Mouse (Mus musculus): ENCODE results near the gene Fgf18. TPM values are rescaled to one million over a fixed set of nuclear protein-coding genes. Genes with fewer than 3 reads are reported as not detected.

The Fgf18 gene
- polyA plus RNA-seq, 1 experiment from 2014 or later, result 3.8 TPM

DNA sequence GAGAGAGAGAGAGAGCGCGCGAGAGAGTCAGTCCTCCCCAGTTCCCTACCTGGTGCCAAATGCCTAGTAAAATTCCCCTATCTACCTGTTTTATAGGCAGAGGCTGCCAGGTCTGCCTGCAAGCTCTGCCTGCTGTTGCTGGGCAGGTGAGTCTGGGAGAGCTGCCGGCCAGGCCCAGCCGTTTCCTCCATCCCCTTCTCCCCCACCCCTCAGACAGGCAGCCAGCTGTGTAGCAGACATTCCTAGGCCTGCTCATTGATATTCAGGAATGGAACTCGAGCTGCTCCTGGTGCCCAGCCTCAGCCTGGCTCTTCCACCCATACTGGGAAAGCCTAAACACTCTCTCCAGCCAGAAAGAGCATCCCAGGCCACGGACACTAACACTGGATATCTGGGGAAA, 69.2 kb downstream of the Fgf18 start:
- Histone ChIP-seq H3K4me3 (no peak overlapping the region), H3K27ac (no peak overlapping the region), H3K4me1 (no peaks in the 10 kb centered on the region), H3K27me3 (replicated peaks) (no peaks in the 10 kb centered on the region), H3K9me3 (no peaks in the 10 kb centered on the region), H3K9ac (no peak overlapping the region), H3K36me3 (replicated peaks) (no peaks in the 10 kb centered on the region), H3K4me2 (no peak overlapping the region)
- whole genome bisulfite sequencing, result 37% methylated on average over 7 of the region's 7 CpGs
- ATAC-seq (replicated peaks), result peak; percentile 42; the same call in 1 of the 2 replicates

DNA sequence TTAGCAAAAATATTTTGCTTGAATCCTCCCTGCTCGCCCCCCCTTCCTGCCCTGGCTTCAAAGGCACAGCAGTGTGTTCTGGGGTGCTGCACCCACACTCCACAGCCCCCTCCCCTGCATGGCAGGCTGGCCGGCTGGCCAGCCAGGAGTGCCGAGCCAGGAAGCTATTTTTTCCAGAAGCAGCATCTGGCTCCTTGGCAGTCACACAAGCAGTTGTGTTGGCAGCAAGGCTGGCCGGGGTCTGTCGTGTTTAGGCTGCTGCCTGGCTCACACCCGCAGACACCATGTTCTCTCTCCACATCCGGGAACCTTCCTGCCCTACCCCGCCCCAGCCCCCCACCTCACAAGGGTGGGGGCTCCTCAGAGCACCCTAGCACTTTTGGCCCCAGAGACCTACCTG, 71.9 kb downstream of the Fgf18 start:
- no peak for ATAC-seq (replicated peaks)
- no peak overlapping the region for H3K27ac ChIP-seq
- H3K9me3 ChIP-seq, result no peaks in the 10 kb centered on the region
- H3K36me3 ChIP-seq (replicated peaks), result no peaks in the 10 kb centered on the region
- H3K4me2 ChIP-seq, result no peak overlapping the region
- 58% methylated on average over 8 of the region's 8 CpGs for WGBS
- H3K27me3 ChIP-seq (replicated peaks), result no peaks in the 10 kb centered on the region
- no peak overlapping the region for H3K9ac ChIP-seq
- H3K4me1 ChIP-seq, result no peaks in the 10 kb centered on the region
- H3K4me3 ChIP-seq, result no peak overlapping the region

DNA sequence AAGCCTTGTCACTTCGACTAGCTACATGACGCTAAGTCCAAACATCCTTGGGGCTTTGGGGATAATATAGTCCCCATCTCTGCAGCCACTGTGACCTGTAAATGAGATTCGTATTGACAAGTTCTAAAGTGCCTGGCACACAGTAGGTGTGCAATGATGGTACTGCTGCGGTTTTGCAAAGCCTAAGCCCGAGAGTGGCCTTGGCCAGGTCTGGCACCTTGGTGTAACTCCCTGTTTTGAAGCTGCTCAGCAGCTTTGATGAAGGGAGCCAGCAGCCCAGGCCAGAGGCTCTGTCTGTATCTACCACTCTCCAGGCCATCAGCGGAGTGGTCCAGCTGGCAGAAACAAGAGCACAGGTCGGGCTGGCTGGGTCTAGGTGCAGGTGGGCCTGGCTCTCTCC, 72.7 kb downstream of the Fgf18 start:
- 84% methylated on average over 7 of the region's 7 CpGs for WGBS
- ATAC-seq (replicated peaks), result no peak
- no peak overlapping the region for H3K4me2 ChIP-seq

DNA sequence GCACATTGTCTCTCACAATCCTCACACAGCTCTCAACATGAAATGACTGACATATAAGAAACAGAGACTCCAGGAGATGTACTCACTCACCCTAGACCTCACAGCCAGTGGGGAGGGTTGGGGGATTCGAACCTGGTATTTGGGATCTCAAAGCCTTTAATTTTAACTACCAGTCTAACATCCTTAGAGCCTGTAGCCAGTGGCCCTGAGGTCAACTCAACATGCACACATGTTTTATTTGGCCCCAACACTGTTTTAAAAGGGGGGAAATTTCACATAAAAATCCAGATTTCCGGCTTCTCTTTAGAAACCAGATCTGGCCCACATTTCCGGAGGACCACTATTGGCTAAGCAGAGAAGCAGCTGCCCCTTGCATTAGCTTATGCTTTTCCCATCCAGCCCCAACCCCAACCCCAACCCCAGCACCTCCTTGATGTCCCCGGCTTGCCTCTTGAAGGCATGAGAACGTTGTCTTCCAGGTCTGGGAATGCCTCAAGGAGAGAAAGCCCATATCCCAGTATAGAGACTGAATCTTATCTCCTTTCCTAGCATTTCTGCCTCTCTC, 75.8 kb downstream of the Fgf18 start:
- no peak overlapping the region for H3K9ac ChIP-seq
- H3K9me3 ChIP-seq, result no peaks in the 10 kb centered on the region
- H3K27ac ChIP-seq, result no peak overlapping the region
- H3K36me3 ChIP-seq (replicated peaks), result no peaks in the 10 kb centered on the region
- WGBS, result 87% methylated on average over 5 of the region's 5 CpGs
- ATAC-seq (replicated peaks), result no peak
- no peak overlapping the region for H3K4me2 ChIP-seq
- H3K4me3 ChIP-seq, result no peak overlapping the region
- H3K27me3 ChIP-seq (replicated peaks), result no peaks in the 10 kb centered on the region
- no peaks in the 10 kb centered on the region for H3K4me1 ChIP-seq

More for the DNA sequence above, 72.7 kb downstream of the Fgf18 start:
- Histone ChIP-seq H3K27me3 (replicated peaks) (no peaks in the 10 kb centered on the region), H3K9ac (no peak overlapping the region), H3K4me3 (no peak overlapping the region), H3K9me3 (no peaks in the 10 kb centered on the region), H3K36me3 (replicated peaks) (no peaks in the 10 kb centered on the region), H3K27ac (no peak overlapping the region), H3K4me1 (no peaks in the 10 kb centered on the region)

GRCm38 (mm10) chr11:33070520-33070919, 76.7 kb downstream of the Fgf18 start:
- Histone ChIP-seq H3K9ac (no peak overlapping the region), H3K4me3 (no peak overlapping the region), H3K9me3 (no peaks in the 10 kb centered on the region), H3K36me3 (replicated peaks) (no peaks in the 10 kb centered on the region), H3K4me2 (no peak overlapping the region), H3K4me1 (no peaks in the 10 kb centered on the region), H3K27me3 (replicated peaks) (no peaks in the 10 kb centered on the region), H3K27ac (no peak overlapping the region)
- ATAC-seq (replicated peaks), result peak; percentile 82
- 31% methylated on average over 6 of the region's 6 CpGs for WGBS

Other genes starting within 250 kb of the Fgf18 start
- gene Npm1, start 15.8 kb upstream of the Fgf18 start, polyA plus RNA-seq (2015; fragmentation: Nextera tagmentation; extraction: Ambion mirVana), result 375 and 382 TPM in 2 replicates
- 1.1 and 3.2 TPM in 2 replicates for gene Tlx3, start 56.2 kb upstream of the Fgf18 start, polyA plus RNA-seq (2015; fragmentation: Nextera tagmentation; extraction: Ambion mirVana)
- gene Gm12117, start 129.3 kb upstream of the Fgf18 start, polyA plus RNA-seq (2015; fragmentation: Nextera tagmentation; extraction: Ambion mirVana), result not detected in 2 replicates

Measured in midbrain, embryonic 15.5 days (tissue).